Mouse (Mus musculus) forebrain, postnatal 0 days (tissue): Measurements from ENCODE around the gene Ctdnep1. TPM values are rescaled to one million over a fixed set of nuclear protein-coding genes. Genes with fewer than 3 reads are reported as not detected.

ENCODE experiments used
- ATAC-seq: fragments of 200-750 bp; cut with Nextera tagmentation; 2 replicates; pipeline ENCODE4 v1.8.0; 2017; ENCODE audit warnings: mild to moderate bottlenecking, moderate library complexity
- DNase-seq: peaks from one replicate; pipeline ENCODE4 v3.0.0-alpha.2; 2015
- H3K27ac ChIP-seq: fragments of 300-500 bp; sonication (generic); 2 replicates; pipeline ENCODE4 v1.5.1; 2014; ENCODE audit warnings: low read depth, mild to moderate bottlenecking, antibody characterized with exemption, low read length, moderate library complexity, mixed read lengths
- H3K27me3 ChIP-seq: fragments of 300-500 bp; sonication (generic); 2 replicates; pipeline ENCODE4 v1.6.1; 2014; ENCODE audit warnings: mild to moderate bottlenecking, low read length, mixed read lengths; ENCODE audit not compliant: insufficient read depth
- H3K36me3 ChIP-seq: fragments of 300-500 bp; sonication (generic); 2 replicates; pipeline ENCODE4 v1.6.1; 2014; ENCODE audit warnings: mild to moderate bottlenecking, moderate library complexity; ENCODE audit not compliant: insufficient read depth
- H3K4me1 ChIP-seq: fragments of 300-500 bp; sonication (generic); 2 replicates; pipeline ENCODE4 v1.6.1; 2014; ENCODE audit warnings: antibody characterized with exemption; ENCODE audit not compliant: insufficient read depth
- H3K4me2 ChIP-seq: fragments of 300-500 bp; sonication (generic); 2 replicates; pipeline ENCODE4 v1.6.1; 2014; ENCODE audit warnings: low read depth, mild to moderate bottlenecking, moderate library complexity
- H3K4me3 ChIP-seq: fragments of 300-500 bp; sonication (generic); 2 replicates; pipeline ENCODE4 v1.5.1; 2014; ENCODE audit warnings: low read depth, low read length, mixed read lengths
- H3K9ac ChIP-seq: fragments of 300-500 bp; sonication (generic); 2 replicates; pipeline ENCODE4 v1.6.1; 2014; ENCODE audit warnings: mild to moderate bottlenecking
- H3K9me3 ChIP-seq: fragments of 300-500 bp; sonication (generic); 2 replicates; pipeline ENCODE4 v1.6.1; 2016; ENCODE audit warnings: low read length
- CTCF ChIP-seq: sonication (generic); IDR thresholded peaks from 2 replicates; pipeline ENCODE4 v1.5.1; 2016; ENCODE audit warnings: antibody characterized with exemption, control low read depth, low read depth
- WGBS: fragments of 180-500 bp; shearing (Covaris S2); extraction: QIAGEN DNeasy Blood & Tissue Kit; methylation state at CpG from one replicate; pipeline ENCODE4 v1.1.7; 2014; 5-methylcytosine and 5-hydroxymethylcytosine counted together
- polyA plus RNA-seq: library from polyadenylated mRNA; unstranded; fragments of >200 nt; fragmentation: Nextera tagmentation; extraction: Ambion mirVana; gene quantifications from 2 replicates; pipeline ENCODE4 v1.2.1, GENCODE M21; 2015
- total RNA-seq: library from RNA; depleted of rRNA; stranded (reverse); fragments of >200 nt; gene quantifications from 2 replicates; pipeline ENCODE4 v1.2.3, GENCODE M21; 2014

Ctdnep1 gene
- total and polyA plus RNA-seq, 2 experiments from 2014 or later: 23.2 to 41.4 TPM

DNA sequence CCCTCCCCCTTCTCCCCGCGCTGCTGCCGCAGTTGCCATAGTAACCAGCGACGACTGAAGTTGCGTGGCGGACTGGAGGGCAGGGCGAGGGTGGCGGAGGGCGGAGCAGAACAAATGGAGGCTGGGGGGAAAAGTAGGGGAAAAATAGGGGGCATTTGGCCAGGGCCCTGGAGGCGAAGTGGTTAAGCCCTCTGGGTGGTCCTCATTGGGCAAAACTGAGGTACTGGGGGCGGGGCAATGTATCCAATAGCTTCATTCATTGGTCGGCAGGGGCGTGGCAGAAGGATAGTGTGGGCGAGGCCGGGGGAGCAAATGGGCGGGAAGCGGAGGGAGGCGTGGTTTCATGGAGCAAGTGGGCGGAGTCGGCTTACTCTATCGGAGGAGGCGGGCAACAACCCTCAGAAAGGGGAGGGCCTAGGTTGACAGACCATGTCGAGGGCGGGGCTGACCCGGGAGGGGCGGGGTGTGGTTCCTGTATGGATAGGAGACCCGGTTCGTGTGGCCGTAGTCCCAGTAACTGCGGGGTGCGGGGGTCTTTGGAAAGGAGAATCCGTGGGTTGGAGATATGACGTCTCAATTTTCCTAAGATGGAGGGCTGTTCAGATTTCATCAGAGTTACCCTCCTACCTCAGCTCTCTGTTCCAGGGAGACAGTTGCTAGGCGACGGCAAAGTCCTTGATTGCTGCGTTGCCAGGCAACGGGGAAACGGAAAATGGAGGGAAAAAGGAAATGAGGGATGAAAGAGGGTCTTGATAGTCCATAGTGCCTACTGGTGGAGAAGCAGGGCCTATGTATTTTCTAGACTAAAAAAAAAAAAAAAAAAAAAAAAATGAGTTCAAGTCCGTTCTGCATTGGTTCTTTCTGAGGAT lies 40.5 kb downstream of the Ctdnep1 start:
- Histone ChIP-seq H3K9ac (peak overlapping the region; percentile 88), H3K27ac (peak overlapping the region; percentile 96), H3K9me3 (no peaks in the 10 kb centered on the region), H3K4me1 (peaks cover 44% of the 10 kb centered on the region), H3K4me2 (peak overlapping the region; percentile 80), H3K27me3 (no peaks in the 10 kb centered on the region), H3K36me3 (no peaks in the 10 kb centered on the region), H3K4me3 (peak overlapping the region; percentile 84)
- TF ChIP-seq CTCF: peak; percentile 53
- DNase-seq (peak; percentile 99), ATAC-seq (peak; percentile 82)
- under 1% methylated on average over 40 of the region's 40 CpGs for WGBS

DNA sequence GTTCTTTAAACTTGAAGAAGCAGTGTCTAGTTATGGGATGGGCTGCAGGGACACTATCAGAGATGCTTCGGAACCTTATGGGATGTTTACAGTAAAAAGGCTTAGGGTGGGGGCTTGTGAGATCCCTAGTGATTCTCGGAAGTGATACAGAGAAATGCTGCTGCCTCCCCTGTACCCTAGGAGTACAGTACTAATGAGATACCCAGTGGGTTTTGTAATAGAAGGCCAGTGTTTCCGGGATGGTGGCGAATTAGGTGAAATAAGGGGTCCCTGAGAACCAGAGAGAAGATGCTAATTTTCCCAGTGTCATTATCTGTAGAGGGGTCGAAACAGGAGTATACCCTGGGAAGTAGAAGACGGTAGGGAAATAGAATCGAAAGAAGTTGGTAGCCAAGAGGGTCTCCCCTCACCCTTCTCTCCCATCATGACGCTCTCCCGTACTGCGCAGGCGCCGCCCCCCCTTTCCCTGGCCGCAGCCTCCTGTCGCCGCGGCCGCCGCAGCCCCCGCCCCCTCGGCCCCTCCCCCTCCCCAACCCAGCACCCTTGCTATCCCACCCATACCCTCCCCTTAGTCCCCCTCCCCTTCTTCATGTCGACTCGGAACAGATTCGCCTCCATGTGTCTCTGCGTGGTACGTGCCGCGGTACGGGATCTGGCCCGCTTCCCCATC lies 42.7 kb downstream of the Ctdnep1 start:
- WGBS: 6% methylated on average over 24 of the region's 29 CpGs
- Histone ChIP-seq H3K9me3 (no peaks in the 10 kb centered on the region), H3K4me3 (peak overlapping the region; percentile 40), H3K9ac (peak overlapping the region; percentile 34), H3K27me3 (no peaks in the 10 kb centered on the region), H3K27ac (peak overlapping the region; percentile 62), H3K4me1 (peaks cover 50% of the 10 kb centered on the region), H3K4me2 (peak overlapping the region; percentile 54), H3K36me3 (no peaks in the 10 kb centered on the region)
- DNase-seq (peak; percentile 69), ATAC-seq (no peak)
- TF ChIP-seq CTCF: no peak

DNA sequence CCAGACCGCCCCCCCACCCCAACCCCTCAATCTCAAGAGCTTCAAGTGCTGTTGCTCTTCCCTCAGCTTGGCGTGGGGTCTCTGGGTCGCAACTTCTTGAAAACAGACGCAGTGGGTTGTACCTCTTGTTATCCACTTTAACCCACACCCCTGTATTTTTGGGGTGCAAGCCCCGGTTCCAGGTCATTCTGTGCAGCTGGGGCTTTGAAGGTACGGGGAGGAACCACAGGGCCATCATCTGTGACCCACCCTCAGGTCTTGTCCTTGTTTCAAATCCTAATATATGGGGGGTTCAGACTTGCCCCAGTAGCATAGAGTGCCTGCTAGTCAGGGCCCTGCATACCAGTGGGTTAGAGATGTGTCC lies 43.2 kb downstream of the Ctdnep1 start:
- no peaks in the 10 kb centered on the region for H3K36me3 ChIP-seq
- DNase-seq (no peak), ATAC-seq (no peak)
- peaks cover 52% of the 10 kb centered on the region for H3K4me1 ChIP-seq
- H3K9ac ChIP-seq: peak overlapping the region; percentile 34
- WGBS: 17% methylated on average over 5 of the region's 6 CpGs
- H3K4me2 ChIP-seq: peak overlapping the region; percentile 54
- no peak for TF ChIP-seq CTCF
- no peaks in the 10 kb centered on the region for H3K27me3 ChIP-seq
- H3K27ac ChIP-seq: peak overlapping the region; percentile 62; the same call in 1 of the 2 replicates
- peak overlapping the region; percentile 40 for H3K4me3 ChIP-seq
- H3K9me3 ChIP-seq: no peaks in the 10 kb centered on the region

GRCm38 (mm10) chr11:70026689-70027088 lies 45.7 kb downstream of the Ctdnep1 start:
- Histone ChIP-seq H3K4me2 (peak overlapping the region; percentile 58), H3K4me3 (0 out of 2 replicates have a peak overlapping the region, but pooled peaks have one; percentile 11), H3K4me1 (peaks cover 52% of the 10 kb centered on the region), H3K27me3 (no peaks in the 10 kb centered on the region), H3K36me3 (peaks cover 9% of the 10 kb centered on the region), H3K9me3 (no peaks in the 10 kb centered on the region), H3K9ac (0 out of 2 replicates have a peak overlapping the region, but pooled peaks have one; percentile 31), H3K27ac (peak overlapping the region; percentile 94)
- no peak for TF ChIP-seq CTCF
- WGBS: 5% methylated on average over 19 of the region's 19 CpGs
- DNase-seq (no peak), ATAC-seq (no peak)

- no peak overlapping the region for H3K4me3 ChIP-seq
- H3K27ac ChIP-seq: peak overlapping the region; percentile 94
- DNase-seq (no peak), ATAC-seq (no peak)
- H3K9me3 ChIP-seq: no peaks in the 10 kb centered on the region
- peaks cover 16% of the 10 kb centered on the region for H3K36me3 ChIP-seq
- H3K9ac ChIP-seq: 0 out of 2 replicates have a peak overlapping the region, but pooled peaks have one; percentile 31
- peaks cover 46% of the 10 kb centered on the region for H3K4me1 ChIP-seq
- peak overlapping the region; percentile 58 for H3K4me2 ChIP-seq
- TF ChIP-seq CTCF: no peak
- no peaks in the 10 kb centered on the region for H3K27me3 ChIP-seq
- WGBS: 37% methylated on average over 9 of the region's 9 CpGs
Observed at GRCm38 (mm10) chr11:70027397-70027796, 46.4 kb downstream of the Ctdnep1 start.

DNA sequence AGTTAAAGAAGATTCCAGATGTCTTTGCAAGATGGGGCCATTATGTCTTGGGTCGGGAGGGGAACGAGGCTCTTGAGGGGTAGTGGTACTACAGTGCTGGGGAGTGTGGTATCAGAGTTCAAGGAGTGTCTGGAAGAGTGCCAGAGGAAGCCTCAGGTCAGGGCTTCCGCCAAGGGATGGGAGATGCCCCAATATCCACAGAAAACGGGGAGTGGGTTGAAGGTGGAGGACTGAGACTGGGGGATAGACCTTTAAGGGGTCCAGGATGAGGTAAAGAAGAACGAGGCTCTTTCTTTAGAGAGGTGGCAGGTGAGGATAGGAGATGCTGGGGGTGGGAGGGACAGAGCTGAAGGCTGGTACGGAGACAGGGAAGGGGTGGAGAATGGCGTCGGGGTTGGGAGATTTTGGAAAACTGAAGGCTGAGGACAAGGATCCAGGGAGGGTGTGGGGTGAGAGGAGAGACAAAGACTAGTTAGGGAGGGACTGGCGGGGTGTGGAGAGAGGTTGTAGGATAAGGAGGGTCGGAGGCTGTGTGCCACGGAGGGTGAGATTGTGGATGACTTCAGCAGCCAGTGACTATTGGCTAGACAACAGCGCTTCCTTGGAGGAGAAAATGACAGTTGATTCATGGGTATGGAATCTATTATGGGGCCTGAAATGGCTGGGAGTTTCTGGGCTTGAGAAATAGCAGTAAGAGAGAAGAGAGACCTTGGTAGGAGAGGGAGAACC lies 47.6 kb downstream of the Ctdnep1 start:
- ATAC-seq: peak; percentile 1
- no peak for TF ChIP-seq CTCF
- no peaks in the 10 kb centered on the region for H3K9me3 ChIP-seq
- peaks cover 27% of the 10 kb centered on the region for H3K36me3 ChIP-seq
- peak overlapping the region; percentile 48 for H3K9ac ChIP-seq
- no peak for DNase-seq
- H3K27me3 ChIP-seq: no peaks in the 10 kb centered on the region
- H3K27ac ChIP-seq: peak overlapping the region; percentile 94
- H3K4me1 ChIP-seq: peaks cover 37% of the 10 kb centered on the region
- WGBS: 15% methylated on average over 12 of the region's 12 CpGs
- H3K4me2 ChIP-seq: peak overlapping the region; percentile 58
- H3K4me3 ChIP-seq: peak overlapping the region; percentile 33
